Comparison of ENCODE assay signal across 9 mouse cellular contexts in genomic region chr13:24802131-24802691, GRCm38 (mm10). TPM values are rescaled to one million over a fixed set of nuclear protein-coding genes. Genes with fewer than 3 reads are reported as not detected.
DNase-seq lines count a peak whose midpoint lies in the region; ATAC-seq and TF ChIP-seq lines count a peak whose summit lies in the region.
"Had no signal": no experiment of that assay in that cellular context is flagged by ENCODE, and none has a peak within 500 bp of the region (broad histone marks: within the 10 kb centered on the region; RNA-seq: fewer than 3 reads in every experiment).

No protein-coding gene starts in this region.

- peaks cover 13% of the 10 kb centered on the region for H3K36me3 ChIP-seq in hindbrain, embryonic 13.5 days
- H3K36me3 ChIP-seq in midbrain, embryonic 15.5 days (replicated peaks): peaks cover 6% of the 10 kb centered on the region; the same call in 1 of the 2 replicates
- no peaks in the 10 kb centered on the region for H3K36me3 ChIP-seq in stomach, embryonic 16.5 days (ENCODE audit: control insufficient read depth, insufficient read depth, low read length)

- H3K27ac ChIP-seq in hindbrain, embryonic 13.5 days: peak overlapping the region; percentile 99
- peak overlapping the region; percentile 96 for H3K27ac ChIP-seq in midbrain, embryonic 15.5 days
- peak overlapping the region; percentile 100 for H3K27ac ChIP-seq in stomach, embryonic 16.5 days (ENCODE audit: low read length)

- no peaks in the 10 kb centered on the region for H3K27me3 ChIP-seq in hindbrain, embryonic 13.5 days
- no peaks in the 10 kb centered on the region for H3K27me3 ChIP-seq in midbrain, embryonic 15.5 days (replicated peaks)
- H3K27me3 ChIP-seq in stomach, embryonic 16.5 days (ENCODE audit: control insufficient read depth, insufficient read depth, low read length): no peaks in the 10 kb centered on the region
- H3K27me3 ChIP-seq: Patski had no signal

- no peak for TF ChIP-seq POLR2A in brain, embryonic 14.5 days (IDR thresholded peaks at IDR 0.05; ENCODE audit: borderline replicate concordance, extremely low read depth, insufficient read depth, insufficient read length, poor library complexity, severe bottlenecking)

- H3K4me2 ChIP-seq in hindbrain, embryonic 13.5 days: peak overlapping the region; percentile 94
- peak overlapping the region; percentile 87 for H3K4me2 ChIP-seq in midbrain, embryonic 15.5 days
- peak overlapping the region; percentile 80 for H3K4me2 ChIP-seq in stomach, embryonic 16.5 days (ENCODE audit: low read depth, low read length)

- H3K4me3 ChIP-seq in hindbrain, embryonic 13.5 days: peak overlapping the region; percentile 98
- peak overlapping the region; percentile 83 for H3K4me3 ChIP-seq in midbrain, embryonic 15.5 days
- H3K4me3 ChIP-seq in stomach, embryonic 16.5 days (replicated peaks; ENCODE audit: low read length): peak overlapping the region; percentile 98

- TF ChIP-seq CTCF in brain, embryonic 14.5 days (IDR thresholded peaks at IDR 0.05; ENCODE audit: borderline replicate concordance, extremely low read depth, insufficient read depth, insufficient read length): no peak

- H3K9me3 ChIP-seq in hindbrain, embryonic 13.5 days: no peaks in the 10 kb centered on the region
- H3K9me3 ChIP-seq in midbrain, embryonic 15.5 days: no peaks in the 10 kb centered on the region
- H3K9me3 ChIP-seq in stomach, embryonic 16.5 days (replicated peaks; ENCODE audit: control insufficient read depth, low read length): no peaks in the 10 kb centered on the region

- peaks cover 33% of the 10 kb centered on the region for H3K4me1 ChIP-seq in hindbrain, embryonic 13.5 days (replicated peaks)
- H3K4me1 ChIP-seq in midbrain, embryonic 15.5 days: peaks cover 32% of the 10 kb centered on the region
- H3K4me1 ChIP-seq in stomach, embryonic 16.5 days (ENCODE audit: control insufficient read depth, insufficient read depth, low read length): 0 out of 2 replicates have a peak, but pooled peaks cover 11% of the 10 kb centered on the region

- under 1% methylated on average over 26 of the region's 26 CpGs for WGBS in hindbrain, embryonic 13.5 days
- WGBS in midbrain, embryonic 15.5 days: under 1% methylated on average over 26 of the region's 26 CpGs
- under 1% methylated on average over 26 of the region's 26 CpGs for WGBS in stomach, embryonic 16.5 days

- peak overlapping the region; percentile 96 for H3K9ac ChIP-seq in hindbrain, embryonic 13.5 days
- H3K9ac ChIP-seq in midbrain, embryonic 15.5 days: peak overlapping the region; percentile 74
- H3K9ac ChIP-seq in stomach, embryonic 16.5 days (ENCODE audit: low read length): peak overlapping the region; percentile 99

- peak; percentile 31 for DNase-seq in cerebellum, adult 11 months
- peak; percentile 52 for DNase-seq in brain, embryonic 14.5 days (ENCODE audit: low read depth)
- DNase-seq in liver: peak; percentile 68

- no peak for ATAC-seq in cerebellum, adult (ENCODE audit: insufficient number of reproducible peaks, low FRiP score, low TSS enrichment)
- ATAC-seq in erythroid progenitor cell, adult 5-6 weeks (replicated peaks; ENCODE audit: low FRiP score, poor library complexity, severe bottlenecking): peak; percentile 50
- ATAC-seq in hindbrain, embryonic 13.5 days (ENCODE audit: low FRiP score): no peak
- ATAC-seq in midbrain, embryonic 15.5 days (replicated peaks): no peak
- no peak for ATAC-seq in stomach, embryonic 16.5 days (ENCODE audit: insufficient read depth, low FRiP score)

RNA-seq across cellular contexts. Expression of gene BC005537, which starts 0.8 kb away (rescaled TPM):
- polyA plus RNA-seq in brain, embryonic 14.5 days (2012; rRNA removed): 114 and 115 TPM in 2 replicates
- 101 and 125 TPM in 2 replicates for total RNA-seq in erythroid progenitor cell, adult 5-6 weeks (2015; ENCODE audit: low replicate concordance)
- 68.5 and 78.0 TPM in 2 replicates for total RNA-seq in erythroid progenitor cell, adult 5-6 weeks (2017; ENCODE audit: low replicate concordance)
- polyA plus RNA-seq in hindbrain, embryonic 13.5 days (2015; fragmentation: Nextera tagmentation; extraction: Ambion mirVana): 22.6 and 23.4 TPM in 2 replicates
- polyA plus RNA-seq in midbrain, embryonic 15.5 days (2015; fragmentation: Nextera tagmentation; extraction: Ambion mirVana): 24.2 and 25.0 TPM in 2 replicates
- polyA plus RNA-seq in stomach, embryonic 16.5 days (2015; fragmentation: Nextera tagmentation; extraction: Ambion mirVana): 14.1 and 15.2 TPM in 2 replicates

RNA-seq across cellular contexts. Expression of gene Acot13, which starts 29.1 kb away (rescaled TPM):
- 33.9 and 38.0 TPM in 2 replicates for polyA plus RNA-seq in brain, embryonic 14.5 days (2012; rRNA removed)
- 18.0 and 24.1 TPM in 2 replicates for total RNA-seq in erythroid progenitor cell, adult 5-6 weeks (2015; ENCODE audit: low replicate concordance)
- total RNA-seq in erythroid progenitor cell, adult 5-6 weeks (2017; ENCODE audit: low replicate concordance): 22.7 and 26.2 TPM in 2 replicates
- 47.1 and 48.5 TPM in 2 replicates for polyA plus RNA-seq in hindbrain, embryonic 13.5 days (2015; fragmentation: Nextera tagmentation; extraction: Ambion mirVana)
- 43.5 and 49.2 TPM in 2 replicates for polyA plus RNA-seq in midbrain, embryonic 15.5 days (2015; fragmentation: Nextera tagmentation; extraction: Ambion mirVana)
- 91.6 and 93.4 TPM in 2 replicates for polyA plus RNA-seq in stomach, embryonic 16.5 days (2015; fragmentation: Nextera tagmentation; extraction: Ambion mirVana)

RNA-seq across cellular contexts. Expression of gene Tdp2, which starts 29.3 kb away (rescaled TPM):
- 46.8 and 63.3 TPM in 2 replicates for polyA plus RNA-seq in brain, embryonic 14.5 days (2012; rRNA removed)
- 40.0 and 51.6 TPM in 2 replicates for total RNA-seq in erythroid progenitor cell, adult 5-6 weeks (2015; ENCODE audit: low replicate concordance)
- 22.4 and 54.9 TPM in 2 replicates for total RNA-seq in erythroid progenitor cell, adult 5-6 weeks (2017; ENCODE audit: low replicate concordance)
- polyA plus RNA-seq in hindbrain, embryonic 13.5 days (2015; fragmentation: Nextera tagmentation; extraction: Ambion mirVana): 40.6 and 41.2 TPM in 2 replicates
- polyA plus RNA-seq in midbrain, embryonic 15.5 days (2015; fragmentation: Nextera tagmentation; extraction: Ambion mirVana): 28.7 and 33.2 TPM in 2 replicates
- polyA plus RNA-seq in stomach, embryonic 16.5 days (2015; fragmentation: Nextera tagmentation; extraction: Ambion mirVana): 39.5 and 42.2 TPM in 2 replicates

RNA-seq across cellular contexts. Expression of gene Gmnn, which starts 40.5 kb away (rescaled TPM):
- 13.6 and 19.5 TPM in 2 replicates for polyA plus RNA-seq in brain, embryonic 14.5 days (2012; rRNA removed)
- 289 and 378 TPM in 2 replicates for total RNA-seq in erythroid progenitor cell, adult 5-6 weeks (2015; ENCODE audit: low replicate concordance)
- total RNA-seq in erythroid progenitor cell, adult 5-6 weeks (2017; ENCODE audit: low replicate concordance): 180 and 322 TPM in 2 replicates
- 28.0 and 28.1 TPM in 2 replicates for polyA plus RNA-seq in hindbrain, embryonic 13.5 days (2015; fragmentation: Nextera tagmentation; extraction: Ambion mirVana)
- polyA plus RNA-seq in midbrain, embryonic 15.5 days (2015; fragmentation: Nextera tagmentation; extraction: Ambion mirVana): 14.6 and 17.2 TPM in 2 replicates
- 76.2 and 84.9 TPM in 2 replicates for polyA plus RNA-seq in stomach, embryonic 16.5 days (2015; fragmentation: Nextera tagmentation; extraction: Ambion mirVana)

RNA-seq across cellular contexts. Expression of gene D130043K22Rik, which starts 42.7 kb away (rescaled TPM):
- polyA plus RNA-seq in brain, embryonic 14.5 days (2012; rRNA removed): 1.9 and 3.6 TPM in 2 replicates
- not detected in 2 replicates for total RNA-seq in erythroid progenitor cell, adult 5-6 weeks (2015; ENCODE audit: low replicate concordance)
- not detected in 2 replicates for total RNA-seq in erythroid progenitor cell, adult 5-6 weeks (2017; ENCODE audit: low replicate concordance)
- 2.9 and 4.0 TPM in 2 replicates for polyA plus RNA-seq in hindbrain, embryonic 13.5 days (2015; fragmentation: Nextera tagmentation; extraction: Ambion mirVana)
- 5.9 and 7.8 TPM in 2 replicates for polyA plus RNA-seq in midbrain, embryonic 15.5 days (2015; fragmentation: Nextera tagmentation; extraction: Ambion mirVana)
- 0.50 and 0.63 TPM in 2 replicates for polyA plus RNA-seq in stomach, embryonic 16.5 days (2015; fragmentation: Nextera tagmentation; extraction: Ambion mirVana)
